Comparison of ENCODE assay signal across 9 mouse cellular contexts in the genomic region with DNA sequence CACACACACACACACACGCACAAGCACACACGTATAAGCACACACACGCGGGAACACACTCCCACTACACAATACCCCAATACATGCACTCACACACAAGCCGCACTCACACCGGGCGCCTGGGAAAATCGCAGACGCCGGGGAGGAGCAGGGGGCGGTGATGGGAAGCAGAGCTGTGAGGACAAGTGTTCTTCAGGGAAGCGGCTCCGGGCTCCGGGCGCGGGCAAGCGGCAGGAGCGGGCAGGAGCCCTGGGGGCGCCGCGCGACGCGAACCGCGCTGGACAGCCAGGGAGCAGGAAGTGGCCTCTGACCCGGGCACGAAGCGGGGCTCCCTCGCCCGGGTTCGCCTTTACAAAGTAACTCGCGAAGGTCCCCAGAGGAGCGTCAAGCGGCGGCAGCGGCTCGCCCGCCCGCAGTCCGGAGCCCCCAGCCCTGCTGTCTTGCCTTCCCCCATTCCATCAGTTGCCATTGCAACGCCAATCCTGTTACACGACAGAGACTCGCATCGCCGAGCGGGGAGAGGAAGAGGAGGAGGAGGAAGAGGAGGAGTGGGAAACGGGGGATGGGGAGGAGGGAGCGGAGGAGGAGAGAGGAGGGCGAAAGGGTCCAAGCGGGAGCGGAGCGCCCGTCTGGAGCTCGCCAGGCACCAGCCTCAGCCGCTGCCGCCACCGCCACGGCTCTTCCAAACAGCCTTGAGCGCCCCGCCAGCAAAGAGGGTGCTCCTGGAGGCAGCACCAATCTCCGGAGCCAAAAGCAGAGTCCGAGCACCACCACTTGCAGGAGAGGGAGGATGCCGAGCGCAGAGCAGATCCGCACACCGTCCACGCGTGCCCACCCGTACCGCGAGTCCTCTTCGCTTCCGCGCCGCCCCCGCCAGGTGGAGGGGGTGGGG. TPM values are rescaled to one million over a fixed set of nuclear protein-coding genes. Genes with fewer than 3 reads are reported as not detected.
A peak's percentile ranks its signal among the peaks of the same experiment; 100 is the strongest.
DNase-seq lines count a peak whose midpoint lies in the region; ATAC-seq and TF ChIP-seq lines count a peak whose summit lies in the region.
"Had no signal": no experiment of that assay in that cellular context is flagged by ENCODE, and none has a peak within 500 bp of the region (broad histone marks: within the 10 kb centered on the region; RNA-seq: fewer than 3 reads in every experiment).

No protein-coding gene starts in this region.

- peaks cover 4 to 12% of the 10 kb centered on the region in 2 experiments; a peak in 3 of 4 replicates for H3K4me1 ChIP-seq in heart, embryonic 14.5 days (ENCODE audit: control insufficient read depth in 2 of 2, insufficient read depth in 2 of 2, low read length in 2 of 2)
- H3K4me1 ChIP-seq in midbrain, embryonic 10.5 days, result peaks cover 30% of the 10 kb centered on the region
- H3K4me1 ChIP-seq in stomach, postnatal 0 days (replicated peaks; ENCODE audit: control insufficient read depth, insufficient read depth), result no peaks in the 10 kb centered on the region

- POLR2A ChIA-PET in Patski (lab: Charles Lee), result no interaction called here

- under 1% methylated on average over 77 of the region's 78 CpGs for WGBS in heart, embryonic 14.5 days
- WGBS in midbrain, embryonic 10.5 days, result under 1% methylated on average over 78 of the region's 78 CpGs
- WGBS in stomach, postnatal 0 days, result under 1% methylated on average over 71 of the region's 78 CpGs

- H3K9ac ChIP-seq in heart, embryonic 14.5 days (ENCODE audit: low read length), result peak overlapping the region; percentile 55
- peak overlapping the region; percentile 45 for H3K9ac ChIP-seq in stomach, postnatal 0 days (ENCODE audit: low read length)

- TF ChIP-seq CTCF in Patski (IDR thresholded peaks at IDR 0.05), result no peak
- no peak for TF ChIP-seq CTCF in stomach, postnatal 0 days (IDR thresholded peaks at IDR 0.05; ENCODE audit: low read depth)

- in situ Hi-C loops in Patski (cut with MboI; ENCODE audit: low pct_unique_long_range_greater_than_20kb), result no loop called here

- DNase-seq in 3134 (ENCODE audit: extremely low read depth, insufficient read length, low spot score) (peak; percentile 5), Patski (ENCODE audit: low read depth, low spot score) (no peak)
- DNase-seq in embryo, embryonic 10.5 days (ENCODE audit: low spot score), result peak; percentile 66
- peak; percentile 75 to 79 for DNase-seq in layer of hippocampus, postnatal 10 days (ENCODE audit: low spot score in 2 of 2)
- DNase-seq in midbrain, embryonic 10.5 days (ENCODE audit: low spot score), result peak; percentile 75
- peak; percentile 22 for DNase-seq in stomach, postnatal 0 days (ENCODE audit: low spot score)
- DNase-seq in thymus, adult 18-20 months, result no peak

- ATAC-seq in Patski, result peak; percentile 17
- ATAC-seq in heart, embryonic 14.5 days (ENCODE audit: insufficient number of reproducible peaks, insufficient read depth, low FRiP score, low read depth), result peak; percentile 27; the same call in 1 of the 2 replicates
- ATAC-seq in stomach, postnatal 0 days (ENCODE audit: low FRiP score, low TSS enrichment), result 0 out of 2 replicates have a peak, but pooled peaks have one; percentile 45

- no peak for TF ChIP-seq EP300 in stomach, postnatal 0 days (optimal IDR thresholded peaks at IDR 0.05)

- CTCF ChIA-PET in Patski (lab: Charles Lee), result no interaction called here

- H3K9me3 ChIP-seq in heart, embryonic 14.5 days (ENCODE audit: control insufficient read depth, low read length), result no peaks in the 10 kb centered on the region
- no peaks in the 10 kb centered on the region for H3K9me3 ChIP-seq in midbrain, embryonic 10.5 days (replicated peaks)
- H3K9me3 ChIP-seq in stomach, postnatal 0 days (ENCODE audit: control insufficient read depth, low read length), result no peaks in the 10 kb centered on the region

- H3K27ac ChIP-seq in heart, embryonic 14.5 days (replicated peaks in 1 of 2; ENCODE audit: control insufficient read depth in 1 of 2, insufficient read depth in 1 of 2, low read depth in 2 of 2, low read length in 2 of 2), result no peak overlapping the region
- H3K27ac ChIP-seq in midbrain, embryonic 10.5 days (replicated peaks), result peak overlapping the region; percentile 84
- H3K27ac ChIP-seq in stomach, postnatal 0 days (replicated peaks), result no peak overlapping the region

- H3K4me3 ChIP-seq in heart, embryonic 14.5 days (ENCODE audit: control insufficient read depth in 1 of 2, insufficient read depth in 1 of 2, low read depth in 1 of 2, low read length in 2 of 2), result peak overlapping the region; percentile 51 to 57
- peak overlapping the region; percentile 82 for H3K4me3 ChIP-seq in midbrain, embryonic 10.5 days
- H3K4me3 ChIP-seq in stomach, postnatal 0 days (ENCODE audit: low read depth, low read length), result peak overlapping the region; percentile 49

- peaks cover 29% of the 10 kb centered on the region for H3K27me3 ChIP-seq in Patski
- peaks cover 51% of the 10 kb centered on the region for H3K27me3 ChIP-seq in heart, embryonic 14.5 days (ENCODE audit: control insufficient read depth, insufficient read depth, low read length)
- peaks cover 34% of the 10 kb centered on the region for H3K27me3 ChIP-seq in midbrain, embryonic 10.5 days (ENCODE audit: low read depth, poor library complexity, severe bottlenecking)
- peaks cover 12% of the 10 kb centered on the region for H3K27me3 ChIP-seq in stomach, postnatal 0 days (ENCODE audit: control insufficient read depth, insufficient read depth, low read length)

- H3K4me2 ChIP-seq in heart, embryonic 14.5 days (ENCODE audit: low read length), result peak overlapping the region; percentile 99
- peak overlapping the region; percentile 90 for H3K4me2 ChIP-seq in stomach, postnatal 0 days (replicated peaks; ENCODE audit: low read depth)

- H3K36me3 ChIP-seq in heart, embryonic 14.5 days (ENCODE audit: control insufficient read depth, insufficient read depth, low read length), result no peaks in the 10 kb centered on the region
- no peaks in the 10 kb centered on the region for H3K36me3 ChIP-seq in midbrain, embryonic 10.5 days
- H3K36me3 ChIP-seq in stomach, postnatal 0 days (ENCODE audit: control insufficient read depth, insufficient read depth, low read length), result no peaks in the 10 kb centered on the region

RNA-seq across cellular contexts. Expression of a gene that starts 0.8 kb away (rescaled TPM):
- polyA plus RNA-seq in Patski (2021), result not detected
- 0.34 and 0.59 TPM in 2 replicates for polyA plus RNA-seq in heart, embryonic 14.5 days (2014; fragmentation: Nextera tagmentation; extraction: Ambion mirVana)
- 10 to 100 TPM; 61.0 to 71.6 TPM for total RNA-seq in layer of hippocampus, postnatal 10 days (2021)
- polyA plus RNA-seq in midbrain, embryonic 10.5 days (2016; fragmentation: Nextera tagmentation; extraction: Ambion mirVana), result 4.3 and 4.8 TPM in 2 replicates
- polyA plus RNA-seq in stomach, postnatal 0 days (2015; fragmentation: Nextera tagmentation; extraction: Ambion mirVana), result 0.31 and 0.45 TPM in 2 replicates
- total RNA-seq: common myeloid progenitor, adult 5-6 weeks had no signal

Comparison
In these comparisons a context has a peak if more than half of its experiments do, and no peak if none do; other contexts are left out.
1. DNase-seq: peak in 3134 (single experiment), embryo, embryonic 10.5 days (single experiment), layer of hippocampus, postnatal 10 days (2 of 2), midbrain, embryonic 10.5 days (single experiment) and stomach, postnatal 0 days (single experiment); none in Patski (single experiment) and thymus, adult 18-20 months (0 of 2).
2. Peak in every context shown above with its lines, with median percentiles within 50 percentile points of each other: ATAC-seq and H3K4me3 ChIP-seq.